ENCODE assay signal across 8 mouse cellular contexts in genomic region chr9:47530922-47531850, GRCm38 (mm10). TPM values are rescaled to one million over a fixed set of nuclear protein-coding genes. Genes with fewer than 3 reads are reported as not detected.
DNase-seq lines count a peak whose midpoint lies in the region; ATAC-seq and TF ChIP-seq lines count a peak whose summit lies in the region.

No protein-coding gene starts in this region.

- no peak overlapping the region for H3K27ac ChIP-seq in ES-Bruce4 (ENCODE audit: insufficient read depth, low read length)
- H3K27ac ChIP-seq in forebrain, embryonic 16.5 days (ENCODE audit: low read length): peak overlapping the region; percentile 85
- peak overlapping the region; percentile 98 for H3K27ac ChIP-seq in layer of hippocampus, adult 2 months

- H3K4me2 ChIP-seq in forebrain, embryonic 16.5 days (ENCODE audit: low read length): peak overlapping the region; percentile 84

- peak; percentile 60 to 67 for DNase-seq in heart, postnatal 14 days
- peak; percentile 52 to 65 for DNase-seq in layer of hippocampus, adult 2 months (ENCODE audit: low spot score in 2 of 2)
- peak; percentile 73 for DNase-seq in lung, adult 2 months
- peak; percentile 46 for DNase-seq in ovary, postnatal 10 days (ENCODE audit: low spot score)
- peak; percentile 72 for DNase-seq in urinary bladder, postnatal 14 days (ENCODE audit: low spot score)

- peak overlapping the region; percentile 71 for H3K4me3 ChIP-seq in ES-Bruce4 (ENCODE audit: low read depth, low read length)
- peak overlapping the region; percentile 86 for H3K4me3 ChIP-seq in forebrain, embryonic 16.5 days (replicated peaks; ENCODE audit: low read length)
- H3K4me3 ChIP-seq in layer of hippocampus, adult 2 months: peak overlapping the region; percentile 99
- peak overlapping the region; percentile 78 for H3K4me3 ChIP-seq in lung, adult 2 months (replicated peaks; ENCODE audit: extremely low read depth, low read depth, low read length)

- no peaks in the 10 kb centered on the region; the same call in 1 of the 2 replicates for H3K9me3 ChIP-seq in ES-Bruce4 (replicated peaks; ENCODE audit: control insufficient read depth, insufficient read depth, low read length, poor library complexity, severe bottlenecking)
- H3K9me3 ChIP-seq in forebrain, embryonic 16.5 days (ENCODE audit: control insufficient read depth, low read length): no peaks in the 10 kb centered on the region

- no peak for TF ChIP-seq EP300 in ES-Bruce4 (IDR thresholded peaks at IDR 0.05; ENCODE audit: insufficient read depth, low read depth, low read length)

- 0 out of 2 replicates have a peak, but pooled peaks cover 2% of the 10 kb centered on the region for H3K27me3 ChIP-seq in ES-Bruce4 (ENCODE audit: control insufficient read depth, insufficient read depth, low read length, poor library complexity, severe bottlenecking)
- no peaks in the 10 kb centered on the region for H3K27me3 ChIP-seq in forebrain, embryonic 16.5 days (replicated peaks; ENCODE audit: control insufficient read depth, insufficient read depth, low read length)

- peak; percentile 24 for ATAC-seq in cerebellum, adult (ENCODE audit: insufficient number of reproducible peaks, low FRiP score, low TSS enrichment)
- ATAC-seq in forebrain, embryonic 16.5 days: peak; percentile 18; the same call in 1 of the 2 replicates

- H3K36me3 ChIP-seq in ES-Bruce4 (ENCODE audit: control insufficient read depth, insufficient read depth, low read length, poor library complexity, severe bottlenecking): no peaks in the 10 kb centered on the region; the same call in 1 of the 2 replicates
- no peaks in the 10 kb centered on the region for H3K36me3 ChIP-seq in forebrain, embryonic 16.5 days (ENCODE audit: control insufficient read depth, insufficient read depth)

- WGBS in forebrain, embryonic 16.5 days: under 1% methylated on average over 106 of the region's 110 CpGs
- under 1% methylated on average over 110 of the region's 110 CpGs for WGBS in lung, adult 2 months

- intact Hi-C loops in heart, postnatal 14 days (cut with DNase I): loop anchor here (2.0 kb wide), 1 partner anchor 166 kb away; no protein-coding TSS in a partner anchor

- no peak for TF ChIP-seq CTCF in ES-Bruce4 (IDR thresholded peaks at IDR 0.05; ENCODE audit: low read depth, low read length)
- TF ChIP-seq CTCF in layer of hippocampus, adult 2 months (conservative IDR thresholded peaks at IDR 0.05): peak; percentile 64
- no peak for TF ChIP-seq CTCF in lung, adult 2 months (IDR thresholded peaks at IDR 0.05; ENCODE audit: insufficient read depth, low read length)

- H3K9ac ChIP-seq in ES-Bruce4 (ENCODE audit: low read depth, poor library complexity, severe bottlenecking): peak overlapping the region; percentile 89
- peak overlapping the region; percentile 90 for H3K9ac ChIP-seq in forebrain, embryonic 16.5 days (replicated peaks; ENCODE audit: low read depth, low read length)

- no peaks in the 10 kb centered on the region for H3K4me1 ChIP-seq in ES-Bruce4 (ENCODE audit: control insufficient read depth, insufficient read depth, low read length)
- peaks cover 38% of the 10 kb centered on the region for H3K4me1 ChIP-seq in forebrain, embryonic 16.5 days (replicated peaks; ENCODE audit: control insufficient read depth, insufficient read depth, low read length)
- H3K4me1 ChIP-seq in lung, adult 2 months (ENCODE audit: control insufficient read depth, insufficient read depth, low read length): peaks cover 8% of the 10 kb centered on the region

- no peak for TF ChIP-seq POLR2A in ES-Bruce4 (IDR thresholded peaks at IDR 0.05; ENCODE audit: insufficient read depth, low read length)
- TF ChIP-seq POLR2A in lung, adult 2 months (IDR thresholded peaks at IDR 0.05; ENCODE audit: borderline replicate concordance, extremely low read depth, low read depth, low read length): no peak

RNA-seq across cellular contexts. Expression of gene Cadm1, which starts 1.2 kb away (rescaled TPM):
- polyA plus RNA-seq in ES-Bruce4 (2011; ENCODE audit: insufficient read depth, insufficient read length, low read depth, missing spikeins): 62.7 and 70.3 TPM in 2 replicates
- polyA plus RNA-seq in forebrain, embryonic 16.5 days (2015; fragmentation: Nextera tagmentation; extraction: Ambion mirVana): 214 and 256 TPM in 2 replicates
- 1 to 10 TPM; 2.1 to 2.5 TPM for total RNA-seq in heart, postnatal 14 days (2021)
- 100 to 1,000 TPM; 237 to 250 TPM for total RNA-seq in layer of hippocampus, adult 2 months (2021)
- 95.9 and 101 TPM in 2 replicates for polyA plus RNA-seq in lung, adult 2 months (2012; rRNA removed)
